Mouse (Mus musculus) right cerebral cortex, postnatal 36 days (tissue): ENCODE measurements at regions not wholly inside any gene's neighbourhood (a gene's known extent, or its start where the extent isn't known, plus 50 kb on each side); places are given as distances from the start of the nearest gene placed in this dataset.
"Not testable (repeated sequence)": the region's sequence is repeated elsewhere in the genome, so short reads cannot be mapped to it uniquely, and the experiment has no call there.

Experiments
- DNase-seq, 2 experiments: peaks; one replicate each; pipeline ENCODE4 v3.0.0; 2022; ENCODE audit warnings: low spot score in 2 of 2, mixed read lengths in 1 of 2

- no peak for DNase-seq
Measured at GRCm38 (mm10) chr12:104637046-104638032, 114.4 kb downstream of the Dicer1 start.

GRCm38 (mm10) chr12:104636474-104636873, 115.3 kb downstream of the Dicer1 start:
- DNase-seq, result no peak

DNA sequence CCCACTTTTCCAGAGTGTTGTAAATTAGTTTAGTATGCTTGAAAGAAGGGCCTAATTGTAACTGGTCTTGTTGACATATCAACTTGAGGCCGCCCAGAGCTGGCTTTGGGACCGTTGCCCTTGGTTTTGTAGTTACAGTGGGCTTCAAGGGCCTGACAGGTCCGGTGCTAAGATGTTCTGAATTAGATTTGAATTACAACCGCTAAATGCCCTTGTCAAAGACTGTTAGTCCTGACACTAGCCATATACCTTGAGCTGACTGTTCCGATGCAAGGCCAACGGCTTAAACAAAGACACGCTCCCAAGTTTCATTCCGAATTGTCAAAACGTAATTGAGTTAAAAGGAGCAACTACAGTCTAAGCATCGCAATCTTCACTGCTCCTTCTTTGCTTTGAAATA, 116.9 kb downstream of the Dicer1 start:
- DNase-seq, result no peak

DNA sequence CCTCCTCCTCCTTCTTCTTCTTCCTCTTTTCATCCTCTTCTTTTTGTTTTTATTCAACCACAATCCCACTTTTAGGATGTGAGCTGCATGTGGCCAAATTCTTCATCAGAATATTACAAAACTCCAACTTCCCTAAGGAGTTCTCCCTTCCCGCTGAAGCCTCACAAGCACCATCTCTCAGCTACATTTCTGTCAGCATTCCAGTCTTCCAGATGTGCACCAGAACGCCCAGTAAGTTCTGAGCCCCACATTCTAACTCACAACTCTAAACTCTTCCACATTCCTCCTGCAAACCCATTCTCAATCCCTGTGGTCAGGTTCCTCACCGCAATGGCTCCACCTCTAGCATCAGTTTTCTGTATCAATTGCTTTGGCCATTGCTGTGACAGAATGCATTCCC, 121.2 kb downstream of the Dicer1 start:
- no peak for DNase-seq

- peak in 1 of 2 experiments; percentile 9 for DNase-seq
Measured at GRCm38 (mm10) chr12:104629449-104629848, 122.3 kb downstream of the Dicer1 start.

DNA sequence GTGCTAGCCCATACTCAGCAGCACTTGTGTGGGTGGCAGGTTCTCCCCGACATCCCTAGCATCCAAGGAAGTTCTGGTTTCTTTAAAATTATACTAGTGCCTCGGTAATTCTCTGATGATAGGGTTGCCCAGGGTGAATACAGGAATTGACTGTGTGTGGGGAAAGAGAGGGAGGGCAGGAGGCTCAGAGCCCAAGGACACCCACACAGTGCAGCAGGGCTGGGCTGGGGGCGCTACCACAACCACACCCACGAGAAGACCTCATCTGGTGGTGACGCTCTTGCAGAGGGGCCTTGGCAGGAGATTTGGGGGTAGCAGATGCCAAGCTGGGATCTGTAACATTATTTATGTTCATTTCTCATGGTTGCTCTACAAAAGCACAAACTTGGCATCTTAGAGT, 125.7 kb downstream of the Dicer1 start:
- DNase-seq, result no peak

DNA sequence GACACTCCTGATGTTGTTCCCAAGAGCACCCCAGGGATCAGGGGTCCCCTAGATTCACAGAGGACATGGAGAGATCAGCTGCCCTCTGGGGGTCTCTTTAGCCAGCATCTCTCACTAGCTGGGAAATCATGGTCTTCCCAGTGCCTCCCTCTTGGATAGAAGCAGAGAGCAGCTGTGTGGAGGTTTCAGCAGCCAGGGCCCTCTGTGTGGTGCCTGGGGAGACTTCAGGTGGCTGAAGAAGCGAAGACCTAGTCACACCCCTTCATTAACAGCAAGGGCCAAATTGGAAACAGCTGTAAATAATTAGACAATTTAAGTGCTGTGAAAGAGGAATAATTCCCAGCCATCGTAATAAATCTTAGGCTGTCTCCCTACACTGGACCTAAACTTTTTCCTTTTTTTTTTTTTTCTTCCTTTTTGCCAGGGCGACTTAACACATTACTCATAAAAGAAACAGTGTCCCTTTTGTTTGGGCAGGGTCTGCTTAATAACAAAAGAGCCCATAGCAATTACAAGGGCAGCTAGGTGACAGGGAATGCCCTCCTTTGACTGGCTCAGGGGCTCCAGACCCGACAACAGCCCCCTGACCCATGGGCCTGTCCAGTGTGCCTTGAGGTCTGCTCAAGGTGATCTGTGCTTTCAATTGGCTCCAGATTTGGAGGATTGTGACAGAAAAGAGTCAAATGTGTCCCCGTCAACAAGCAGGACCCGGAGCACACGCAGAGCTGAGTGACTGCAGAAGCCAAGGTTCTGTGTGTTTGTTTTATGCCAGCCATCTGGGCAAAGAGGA, 127.7 kb downstream of the Dicer1 start:
- DNase-seq, result no peak

- DNase-seq, result peak; percentile 52 to 56
Measured at GRCm38 (mm10) chr12:104617111-104617725, 134.5 kb downstream of the Dicer1 start.

- DNase-seq, result no peak
Measured at GRCm38 (mm10) chr12:104614240-104614639, 137.5 kb downstream of the Dicer1 start.

DNA sequence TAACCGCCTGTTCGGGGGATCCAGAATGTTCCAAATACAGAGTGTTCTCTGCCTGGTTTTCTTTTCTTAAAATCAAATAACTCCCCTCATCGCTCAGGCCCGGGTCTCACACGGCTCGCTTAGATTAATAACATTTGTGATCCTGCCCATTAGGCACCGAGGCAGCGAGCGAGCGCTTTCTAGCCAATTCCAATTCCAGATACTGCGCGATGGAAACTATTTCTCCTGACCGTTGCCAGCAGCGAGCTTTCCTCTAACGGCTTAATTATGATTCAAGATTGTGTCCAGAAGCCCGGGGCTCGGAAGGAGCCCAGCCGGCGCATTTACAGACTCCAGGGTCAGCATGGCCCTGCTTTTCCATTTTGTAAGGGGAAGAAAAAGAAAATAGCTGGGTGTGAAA, 136.6 kb upstream of the Gsc start:
- DNase-seq, result no peak

GRCm38 (mm10) chr12:104608956-104609355, 135.8 kb upstream of the Gsc start:
- DNase-seq, result not testable (repeated sequence)

DNA sequence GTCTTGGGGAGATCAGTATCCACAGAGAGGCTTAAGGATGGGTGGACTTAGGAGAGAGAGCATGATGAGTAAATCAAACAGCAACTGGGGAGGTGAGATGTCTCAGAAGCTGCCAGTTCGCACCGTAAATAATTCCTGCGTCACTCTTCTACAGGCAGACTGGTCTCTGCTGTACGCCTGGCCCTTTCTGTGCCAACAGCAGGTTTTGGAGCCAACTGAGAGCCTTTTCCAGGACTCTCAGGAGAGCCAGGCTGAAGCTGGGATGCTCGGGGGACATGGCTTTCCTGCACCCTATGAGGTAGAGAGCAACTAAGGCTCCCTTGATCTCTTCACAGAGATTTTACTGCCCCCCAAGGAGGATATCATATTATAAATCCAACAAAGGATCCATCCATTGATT, 134.3 kb upstream of the Gsc start:
- no peak for DNase-seq

DNA sequence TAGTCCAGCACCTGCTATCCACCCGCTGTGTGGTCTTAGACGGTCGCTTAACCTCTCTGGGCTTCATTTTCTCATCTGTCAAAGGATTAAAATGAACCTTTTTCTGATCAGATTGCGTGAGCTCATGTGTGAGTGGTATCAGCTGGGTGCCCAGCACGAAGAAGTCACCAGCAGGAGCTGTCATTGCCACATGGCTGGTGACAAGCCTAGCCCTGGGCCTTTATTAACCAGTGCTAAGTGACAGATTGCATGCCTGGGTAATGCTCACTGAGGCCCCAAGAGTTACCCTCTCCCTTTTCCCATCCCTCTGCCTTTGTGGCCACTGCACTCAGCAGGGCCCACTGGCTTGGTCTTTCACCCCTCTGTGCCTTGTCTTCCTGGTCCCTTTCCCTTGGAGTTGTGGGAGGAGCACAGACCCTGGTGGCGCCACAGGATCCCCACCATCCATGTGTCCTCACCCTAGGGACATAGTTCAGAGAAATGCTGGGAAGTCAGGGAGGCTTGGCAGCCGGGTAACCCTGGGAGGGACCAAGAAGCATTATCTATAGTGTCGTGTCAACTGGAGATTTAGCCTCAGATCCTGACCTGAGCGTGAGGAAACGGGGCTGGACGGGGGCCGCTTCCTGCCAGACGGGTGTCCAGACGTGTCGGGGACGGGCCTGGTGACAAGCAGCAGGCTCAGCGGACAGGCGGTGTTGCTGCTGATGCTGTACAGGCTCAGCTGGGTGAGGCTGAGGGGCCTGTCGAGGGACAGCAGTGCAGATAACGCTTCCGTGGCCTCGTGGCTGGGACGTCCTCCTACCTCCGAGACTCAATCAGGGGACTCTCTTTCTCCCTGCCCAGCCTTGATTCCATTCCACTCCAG, 132.6 kb upstream of the Gsc start:
- no peak for DNase-seq

DNA sequence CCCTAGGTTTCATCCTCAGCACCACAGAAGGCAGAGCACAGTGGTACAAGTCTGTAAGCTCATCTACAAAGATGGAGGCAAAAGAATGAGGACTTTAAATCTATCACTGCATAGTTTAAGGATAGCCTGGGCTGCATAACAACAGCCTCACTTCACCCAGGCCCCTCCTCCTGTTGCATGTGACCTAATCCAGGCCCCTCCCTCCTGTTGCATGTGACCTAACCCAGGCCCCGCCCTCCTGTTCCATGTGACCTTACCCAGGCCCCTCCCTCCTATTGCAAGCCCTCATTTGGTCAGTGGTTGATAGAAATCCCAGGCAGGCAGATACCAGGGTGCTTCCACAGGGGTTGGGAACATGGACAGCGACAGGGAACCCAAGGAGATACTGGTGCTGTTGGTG, 124.9 kb upstream of the Gsc start:
- DNase-seq, result no peak

- DNase-seq, result peak in 1 of 2 experiments; percentile 25
Measured at GRCm38 (mm10) chr12:104593526-104594155, 120.5 kb upstream of the Gsc start.

DNA sequence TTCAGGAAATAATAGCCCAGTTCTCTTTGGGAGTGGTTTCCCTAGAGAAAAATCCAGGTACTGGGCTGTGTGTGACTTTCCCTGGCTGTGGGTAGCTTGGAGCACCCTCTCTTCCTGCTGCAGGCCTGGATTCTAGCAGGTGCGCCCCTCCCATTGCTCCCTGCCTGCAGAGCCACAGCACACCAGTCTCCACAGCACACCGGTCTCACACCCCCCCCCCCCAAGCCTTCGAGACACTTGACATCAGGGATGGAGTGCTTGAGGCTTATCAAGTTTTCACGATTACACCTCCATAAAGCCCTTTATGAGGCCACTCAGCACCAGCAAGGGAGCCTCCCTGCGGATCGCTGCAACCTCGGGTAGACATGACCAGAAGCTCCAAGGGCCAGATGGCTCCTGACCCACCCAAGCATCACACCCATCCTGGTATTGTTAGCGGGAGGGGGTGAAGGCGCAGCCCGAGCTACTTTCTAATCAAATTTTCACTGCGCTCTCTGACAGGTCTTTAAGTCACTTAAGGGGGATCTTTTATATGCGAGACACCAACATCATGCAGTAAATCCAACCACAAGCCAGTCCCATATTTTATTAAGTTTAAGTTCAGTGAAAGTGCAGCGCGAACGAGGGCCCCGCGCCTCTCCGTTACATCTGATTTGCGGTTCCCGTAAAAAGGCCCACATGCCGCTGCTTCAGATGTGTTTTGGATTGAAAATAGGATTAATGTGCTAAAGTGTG, 119.8 kb upstream of the Gsc start:
- DNase-seq, result no peak

GRCm38 (mm10) chr12:104591571-104591970, 118.4 kb upstream of the Gsc start:
- DNase-seq, result no peak

DNA sequence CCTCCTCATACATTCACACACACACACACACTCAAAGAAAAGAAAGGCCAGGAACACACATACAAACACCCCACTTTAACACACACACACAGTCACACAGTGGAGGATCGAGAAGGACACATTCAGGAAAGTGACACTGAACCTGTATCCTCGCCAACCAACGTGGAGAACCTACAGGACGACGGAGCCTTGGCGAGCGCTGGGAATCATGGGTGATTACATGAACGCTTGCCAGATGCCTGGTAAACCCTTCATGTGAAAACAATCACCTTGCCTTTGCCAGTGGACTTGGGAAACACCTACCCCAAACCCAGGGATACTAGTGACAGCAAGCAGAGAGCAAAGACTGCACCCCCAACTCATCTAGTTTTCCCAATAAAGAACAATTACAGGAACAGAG, 117.2 kb upstream of the Gsc start:
- DNase-seq, result no peak

- no peak for DNase-seq
Measured at GRCm38 (mm10) chr12:104584408-104584807, 111.3 kb upstream of the Gsc start.

GRCm38 (mm10) chr12:104580796-104581195, 107.7 kb upstream of the Gsc start:
- no peak for DNase-seq
